Mouse (Mus musculus) C2C12 (cell line): ENCODE results near the gene Rnf169. TPM values are rescaled to one million over a fixed set of nuclear protein-coding genes. Genes with fewer than 3 reads are reported as not detected.

Source experiments
- H3K27me3 ChIP-seq: one replicate; pipeline ENCODE4 v1.6.1; 2011; ENCODE audit not compliant: control insufficient read depth, insufficient read depth, insufficient read length
- H3K36me3 ChIP-seq: one replicate; pipeline ENCODE4 v1.6.1; 2011; ENCODE audit not compliant: control insufficient read depth, insufficient read depth
- H3K4me3 ChIP-seq: one replicate; pipeline ENCODE4 v1.5.1; 2011; ENCODE audit warnings: mild to moderate bottlenecking, control low read depth; ENCODE audit not compliant: poor library complexity, insufficient read depth, severe bottlenecking
- H3K79me2 ChIP-seq: one replicate; pipeline ENCODE4 v1.6.1; 2011; ENCODE audit not compliant: control insufficient read depth, insufficient read depth
- H3K79me3 ChIP-seq: one replicate; pipeline ENCODE4 v1.6.1; 2011; ENCODE audit warnings: low read depth, control low read depth
- H3ac ChIP-seq: one replicate; pipeline ENCODE3; 2011; ENCODE audit warnings: low read depth; ENCODE audit not compliant: control insufficient read depth, insufficient read length
- CEBPB ChIP-seq: IDR thresholded peaks from one replicate; pipeline ENCODE4 v1.6.1; 2011; ENCODE audit warnings: low read depth, mild to moderate bottlenecking, control low read depth, moderate library complexity
- CTCF ChIP-seq: IDR thresholded peaks from one replicate; pipeline ENCODE4 v1.5.1; 2011; ENCODE audit not compliant: control insufficient read depth, insufficient read depth, insufficient read length
- FOSL1 ChIP-seq: IDR thresholded peaks from one replicate; pipeline ENCODE4 v1.8.0; 2011; ENCODE audit warnings: mild to moderate bottlenecking, low read length; ENCODE audit not compliant: poor library complexity, insufficient read depth, severe bottlenecking
- MAX ChIP-seq: IDR thresholded peaks from one replicate; pipeline ENCODE4 v1.6.1; 2011; ENCODE audit warnings: mild to moderate bottlenecking, control low read depth
- MYOD1 ChIP-seq: IDR thresholded peaks from one replicate; pipeline ENCODE4 v1.6.1; 2011; ENCODE audit warnings: low read depth; ENCODE audit not compliant: control insufficient read depth, insufficient read length
- MYOG ChIP-seq: IDR thresholded peaks from one replicate; pipeline ENCODE4 v1.6.1; 2011; ENCODE audit not compliant: control insufficient read depth, insufficient read length; ENCODE audit errors: extremely low read depth
- USF1 ChIP-seq: IDR thresholded peaks from one replicate; pipeline ENCODE4 v1.6.1; 2011; ENCODE audit warnings: low read depth, mild to moderate bottlenecking, control low read depth, moderate library complexity
- polyA plus RNA-seq: library from polyadenylated mRNA; unstranded; fragments of >200 nt; fragmentation: generic; extraction: Trizol; gene quantifications from one replicate; pipeline ENCODE4 v1.2.1, GENCODE M21; 2012; ENCODE audit warnings: missing spikeins

Gene Rnf169
- polyA plus RNA-seq, 1 experiment: 3.2 TPM

DNA sequence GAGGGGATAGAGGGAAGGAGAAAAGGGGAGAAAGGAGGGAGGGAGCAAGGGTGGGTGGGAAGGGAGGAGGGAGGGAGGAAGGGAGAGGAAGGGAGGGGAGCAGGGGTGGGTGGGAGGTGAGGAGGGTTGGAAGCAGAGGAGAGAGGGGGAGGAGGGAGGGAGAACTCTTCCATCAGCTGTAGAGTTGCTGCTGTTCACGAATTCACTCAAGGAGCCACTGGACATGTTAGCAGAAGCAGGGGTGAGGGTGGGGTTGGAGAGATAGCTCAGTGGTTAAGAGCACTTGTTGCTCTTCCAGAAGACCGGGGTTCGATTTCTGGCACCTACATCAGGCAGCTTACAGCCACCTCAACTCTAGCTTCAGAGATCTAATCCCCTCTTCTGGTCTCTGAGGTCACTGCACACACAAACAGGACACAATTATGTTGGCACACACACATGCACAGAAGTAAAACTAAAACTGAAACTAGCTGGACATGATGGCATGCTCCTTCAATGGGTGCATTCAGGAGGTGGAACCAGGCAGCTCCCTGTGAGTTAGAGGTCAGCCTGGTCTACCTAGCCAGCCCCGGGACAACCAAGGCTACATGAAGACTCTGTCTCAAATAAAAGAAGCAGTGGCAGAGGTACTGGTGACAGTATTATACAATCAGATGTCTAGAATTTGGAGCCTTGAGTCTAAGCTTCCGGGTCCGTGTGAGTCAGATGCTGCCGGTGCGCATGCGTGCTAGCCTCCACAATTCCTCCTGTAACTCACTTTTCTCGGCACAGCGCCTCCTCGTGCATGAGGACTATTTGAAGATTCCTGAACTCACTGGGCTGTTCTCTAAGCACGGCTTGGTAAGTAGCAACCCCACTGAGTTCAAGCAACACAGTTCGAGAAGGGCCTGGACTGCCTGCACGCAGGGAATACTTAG, 9.9 kb upstream of the Rnf169 start:
- H3ac ChIP-seq: no peak overlapping the region
- H3K79me2 ChIP-seq: no peaks in the 10 kb centered on the region
- peaks cover 3% of the 10 kb centered on the region for H3K27me3 ChIP-seq
- H3K36me3 ChIP-seq: no peaks in the 10 kb centered on the region
- H3K4me3 ChIP-seq: no peak overlapping the region
- H3K79me3 ChIP-seq: no peaks in the 10 kb centered on the region
- TF ChIP-seq MAX: no peak
- no peak for TF ChIP-seq FOSL1
- no peak for TF ChIP-seq USF1
- no peak for TF ChIP-seq MYOG
- TF ChIP-seq CTCF: no peak
- TF ChIP-seq CEBPB: no peak
- no peak for TF ChIP-seq MYOD1

DNA sequence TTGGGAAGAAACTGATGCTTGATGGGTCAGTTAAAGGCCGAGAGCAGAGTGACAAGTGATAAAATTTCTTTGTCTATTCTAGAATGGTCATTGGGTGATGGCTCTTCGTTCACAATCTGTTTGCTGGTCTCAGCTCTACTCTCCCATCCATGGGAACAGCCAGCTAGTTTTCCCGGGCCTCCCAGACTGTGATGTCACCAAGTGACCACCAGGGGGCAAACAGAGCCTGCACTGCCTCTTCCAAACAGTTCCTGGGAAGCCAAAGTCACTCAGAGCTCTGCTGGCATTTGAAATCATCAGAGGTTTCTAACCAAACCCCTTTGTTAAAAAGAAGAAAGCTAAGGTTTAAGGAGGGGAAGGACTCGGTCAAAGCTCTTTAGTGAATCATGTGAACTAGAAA, 8.5 kb upstream of the Rnf169 start:
- Histone ChIP-seq H3K79me2 (no peaks in the 10 kb centered on the region), H3K4me3 (no peak overlapping the region), H3K27me3 (peaks cover 3% of the 10 kb centered on the region), H3ac (no peak overlapping the region), H3K36me3 (no peaks in the 10 kb centered on the region), H3K79me3 (no peaks in the 10 kb centered on the region)
- TF ChIP-seq CTCF: peak; percentile 16
- TF ChIP-seq MYOG: no peak

DNA sequence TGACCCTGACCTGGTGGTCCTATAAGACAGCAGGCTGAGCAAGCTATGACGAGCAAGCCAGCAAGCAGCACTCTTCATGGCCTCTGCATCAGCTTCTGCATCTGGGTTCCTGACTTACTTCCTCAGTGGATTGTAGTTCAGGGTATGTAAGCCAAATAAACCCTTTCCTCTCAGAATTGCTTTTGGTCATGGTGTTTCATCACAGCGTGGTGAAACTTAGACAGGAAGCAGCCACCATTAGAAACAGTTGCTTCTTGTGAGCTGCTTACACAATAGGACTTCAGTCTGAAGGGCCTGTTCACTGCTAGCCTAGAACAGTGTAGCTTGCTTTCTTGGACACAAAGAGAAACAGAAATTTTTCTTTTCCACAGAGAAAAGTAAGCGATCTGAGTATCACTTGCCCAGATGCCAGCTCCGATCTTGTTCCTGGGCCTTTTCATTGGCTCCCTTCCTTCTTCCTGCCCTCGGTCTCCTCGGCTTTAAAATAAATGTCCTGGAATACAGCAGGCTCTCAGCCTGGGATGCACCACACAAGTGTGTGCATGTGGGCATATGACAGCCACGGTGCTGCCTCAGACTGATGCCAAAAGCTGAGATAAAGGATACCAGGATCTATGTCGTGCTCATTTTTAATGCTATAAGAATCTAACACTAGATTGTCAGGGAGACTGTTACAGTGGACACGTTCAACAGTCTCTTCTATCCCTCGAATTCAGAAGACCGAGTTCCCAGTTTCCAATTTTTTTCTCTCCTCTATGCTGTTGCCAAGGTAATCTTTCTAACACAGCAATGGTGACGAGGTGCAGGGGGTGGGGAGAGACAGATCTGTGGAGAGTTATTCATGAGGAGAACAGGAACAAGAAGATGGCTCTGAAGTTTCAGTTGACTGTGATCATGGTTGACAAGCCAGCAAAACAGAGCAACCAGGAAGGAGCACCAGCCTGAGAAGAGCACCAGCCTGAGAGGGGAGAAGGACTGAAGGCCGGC, 2.3 kb upstream of the Rnf169 start:
- Histone ChIP-seq H3K27me3 (peaks cover 3% of the 10 kb centered on the region), H3K79me3 (peaks cover 21% of the 10 kb centered on the region), H3ac (no peak overlapping the region), H3K36me3 (no peaks in the 10 kb centered on the region), H3K4me3 (no peak overlapping the region), H3K79me2 (peaks cover 27% of the 10 kb centered on the region)
- TF ChIP-seq FOSL1 (no peak), MYOD1 (no peak), MYOG (no peak)

DNA sequence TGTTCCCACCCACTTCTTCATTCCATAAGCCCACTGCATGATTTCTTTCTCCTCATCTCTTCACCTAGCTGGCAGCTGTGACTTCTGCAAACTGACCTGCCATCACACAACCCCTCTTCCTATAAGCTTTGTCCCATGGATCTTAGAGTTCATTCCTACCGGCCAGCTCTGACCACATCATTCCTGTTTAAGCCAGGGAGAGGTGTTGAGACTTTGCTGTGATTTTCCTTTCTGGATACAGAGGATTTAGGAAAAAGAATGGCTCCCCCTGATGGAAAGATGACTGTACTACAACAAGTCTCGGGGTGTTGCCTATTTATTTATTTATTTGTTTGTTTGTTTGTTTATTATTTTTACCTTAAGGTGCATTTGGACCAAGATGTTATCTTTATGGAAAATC, 1.1 kb upstream of the Rnf169 start:
- Histone ChIP-seq H3K27me3 (peaks cover 3% of the 10 kb centered on the region), H3K79me2 (peaks cover 39% of the 10 kb centered on the region), H3ac (peak overlapping the region; percentile 26), H3K36me3 (no peaks in the 10 kb centered on the region), H3K4me3 (no peak overlapping the region), H3K79me3 (peaks cover 33% of the 10 kb centered on the region)
- no peak for TF ChIP-seq CTCF
- no peak for TF ChIP-seq FOSL1
- TF ChIP-seq MAX: no peak

DNA sequence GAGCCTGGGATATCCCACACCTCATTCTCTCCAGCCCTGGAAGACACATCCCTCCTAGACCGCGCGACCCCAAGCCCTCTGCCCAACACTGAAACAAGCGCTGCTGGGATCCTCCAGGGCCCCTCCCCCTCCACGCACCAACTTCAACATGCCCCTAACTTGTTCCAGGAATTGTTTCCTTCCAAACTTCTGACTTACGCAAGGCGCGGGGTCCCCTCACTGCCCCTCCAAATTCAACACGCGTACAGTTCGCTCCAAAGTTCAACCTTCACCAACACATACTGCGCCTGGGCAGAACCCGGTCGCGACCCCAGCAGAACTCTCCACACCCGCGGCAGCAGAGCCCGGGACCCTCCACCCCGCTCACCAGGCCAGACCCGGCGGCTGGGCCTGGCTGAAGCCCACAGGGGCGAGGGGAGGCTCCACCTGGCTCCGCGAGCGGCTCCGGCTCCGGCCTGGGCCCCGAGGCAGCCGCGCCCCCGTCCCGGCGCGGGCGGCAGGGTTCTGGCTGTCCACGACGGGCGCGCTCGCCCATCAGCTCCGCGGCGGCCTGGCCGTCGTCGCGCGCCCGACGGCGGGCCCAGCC, 609 bp downstream of the Rnf169 start:
- peak overlapping the region; percentile 65 for H3K4me3 ChIP-seq
- H3K79me2 ChIP-seq: peaks cover 54% of the 10 kb centered on the region
- H3K36me3 ChIP-seq: no peaks in the 10 kb centered on the region
- TF ChIP-seq CTCF (no peak), MYOD1 (no peak), MAX (no peak), CEBPB (no peak), FOSL1 (no peak)
- H3ac ChIP-seq: peak overlapping the region; percentile 91
- H3K27me3 ChIP-seq: no peaks in the 10 kb centered on the region
- peaks cover 40% of the 10 kb centered on the region for H3K79me3 ChIP-seq

DNA sequence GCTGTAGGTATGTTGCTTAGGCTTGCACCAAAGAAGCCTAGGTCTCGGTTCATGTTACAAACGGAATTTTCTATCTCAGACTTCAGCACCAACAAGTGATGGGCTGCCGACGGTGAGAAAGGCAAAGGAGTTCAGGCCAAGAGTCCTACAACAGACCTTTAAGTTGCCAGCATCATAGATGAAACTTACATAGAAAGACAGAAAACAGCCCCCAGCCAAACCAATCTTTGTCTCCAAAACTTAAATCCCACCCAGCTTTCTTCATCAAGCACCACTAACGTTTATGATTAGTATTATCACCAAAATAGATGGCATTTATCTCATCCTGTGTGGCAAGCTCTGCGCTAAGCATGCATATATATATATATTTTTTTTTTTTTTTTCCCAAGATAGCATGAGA, 1.2 kb downstream of the Rnf169 start:
- TF ChIP-seq MYOD1 (no peak), CEBPB (no peak), MAX (no peak), CTCF (no peak), USF1 (no peak), MYOG (no peak), FOSL1 (no peak)

More for the DNA sequence above, 1.2 kb downstream of the Rnf169 start:
- Histone ChIP-seq H3K27me3 (no peaks in the 10 kb centered on the region), H3K79me2 (peaks cover 59% of the 10 kb centered on the region), H3K4me3 (peak overlapping the region; percentile 65), H3K79me3 (peaks cover 45% of the 10 kb centered on the region), H3K36me3 (no peaks in the 10 kb centered on the region), H3ac (peak overlapping the region; percentile 33)
